Mouse (Mus musculus): ENCODE results near the gene Hal.

Hal gene

DNA sequence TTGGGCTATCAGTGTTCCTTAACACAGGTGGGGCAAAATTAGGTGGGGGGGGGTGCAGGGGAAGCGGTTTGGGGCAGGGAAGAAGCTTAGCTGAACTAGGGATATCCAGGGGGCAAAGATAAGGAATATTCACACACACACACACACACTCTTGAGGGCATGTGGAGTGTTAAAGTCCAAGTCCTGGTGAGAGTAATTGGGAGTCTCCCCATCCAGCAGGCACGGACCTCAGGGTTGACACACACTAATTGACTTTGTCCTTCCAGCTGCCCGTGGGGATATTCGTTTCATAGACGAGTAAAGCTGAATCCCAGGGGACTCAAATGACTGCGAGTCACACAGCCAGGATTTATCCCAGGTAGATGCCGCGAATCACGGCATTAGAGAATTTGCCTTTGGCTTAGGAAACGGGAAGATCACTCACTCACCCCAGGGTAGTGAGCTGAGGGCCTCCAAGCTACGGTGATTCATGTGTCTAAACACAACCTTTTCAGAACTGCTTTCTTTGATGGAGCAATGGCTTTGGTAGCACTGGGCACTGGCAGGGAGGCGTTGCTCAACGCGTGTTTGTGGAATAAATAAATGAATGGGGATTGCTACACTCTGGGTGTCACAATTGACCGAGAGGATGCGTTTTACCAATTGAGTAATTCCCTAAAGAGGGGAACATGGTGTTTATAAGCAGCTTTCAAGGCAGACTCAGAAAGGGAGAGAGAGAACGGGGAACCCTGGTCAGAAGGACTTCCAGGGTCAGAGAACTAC is at the start of gene Hal:
Gene Hal (plus strand): TSS at position 703 of the 762 bp plus-strand sequence.
- no peak for DNase-seq (ENCODE audit: inconsistent ontology term)

DNA sequence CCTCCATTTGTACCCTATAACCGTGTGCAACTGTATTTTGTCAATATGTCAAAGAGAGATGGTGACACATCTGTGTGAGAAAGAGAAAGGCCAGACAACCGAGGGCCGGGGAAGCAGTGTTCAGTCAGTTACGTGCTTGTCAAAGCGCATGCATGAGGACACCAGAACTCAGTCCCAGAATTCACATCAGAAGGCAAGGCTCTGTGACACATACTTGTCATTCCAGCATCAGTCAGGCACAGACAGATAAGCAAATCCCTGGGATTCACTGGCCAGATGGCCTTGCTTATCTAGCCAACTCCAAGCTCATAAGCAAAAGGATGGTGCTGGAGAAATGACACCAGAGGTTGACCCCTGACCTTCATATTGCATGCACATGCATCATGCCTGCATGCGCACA is 47.1 kb upstream of the Hal start:
- peak; percentile 8 for DNase-seq (ENCODE audit: inconsistent ontology term)

- DNase-seq (ENCODE audit: inconsistent ontology term) = no peak
These were observed 46.4 kb upstream of the Hal start for GRCm38 (mm10) chr10:93442183-93442582.

- no peak for DNase-seq (ENCODE audit: inconsistent ontology term)
These were observed 44.2 kb upstream of the Hal start for GRCm38 (mm10) chr10:93444407-93444806.

DNA sequence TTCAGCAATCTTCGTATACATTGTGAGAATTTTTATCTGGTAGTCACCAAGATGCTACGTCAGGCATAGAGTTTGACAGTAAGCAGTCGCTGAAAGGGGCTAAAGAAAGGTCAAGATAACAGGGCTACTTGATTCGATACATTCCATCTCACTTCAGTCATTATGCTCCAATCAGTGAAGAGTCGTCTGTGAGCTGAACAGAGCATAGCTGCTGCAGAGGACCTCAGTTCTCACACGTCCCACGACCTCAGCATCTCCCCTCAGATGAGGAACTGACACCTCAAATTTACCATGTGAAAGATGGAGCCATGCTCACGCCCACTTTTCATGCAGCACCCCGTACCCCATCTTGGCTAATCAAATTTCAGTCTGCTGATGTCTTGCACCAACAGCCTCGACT is 41.2 kb upstream of the Hal start:
- DNase-seq (ENCODE audit: inconsistent ontology term) = no peak

DNA sequence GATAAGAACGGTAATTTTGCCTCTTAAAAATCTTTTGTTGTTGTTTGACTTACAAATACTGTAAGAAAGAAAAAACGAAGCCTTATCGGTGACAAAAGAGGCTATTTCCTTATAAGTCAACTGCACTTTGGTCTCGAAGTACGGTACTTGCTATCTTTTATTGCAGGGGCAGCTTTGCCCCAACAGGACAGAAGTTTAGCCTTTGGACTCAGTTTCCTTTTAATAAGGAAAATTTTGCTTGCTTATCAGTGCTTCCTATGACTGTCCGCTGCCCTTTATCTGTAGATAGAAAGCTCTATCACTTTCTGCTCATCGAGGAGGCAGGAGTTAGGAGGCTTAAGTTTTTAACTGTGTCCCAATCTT is 33.9 kb upstream of the Hal start:
- DNase-seq (ENCODE audit: inconsistent ontology term) = no peak

DNA sequence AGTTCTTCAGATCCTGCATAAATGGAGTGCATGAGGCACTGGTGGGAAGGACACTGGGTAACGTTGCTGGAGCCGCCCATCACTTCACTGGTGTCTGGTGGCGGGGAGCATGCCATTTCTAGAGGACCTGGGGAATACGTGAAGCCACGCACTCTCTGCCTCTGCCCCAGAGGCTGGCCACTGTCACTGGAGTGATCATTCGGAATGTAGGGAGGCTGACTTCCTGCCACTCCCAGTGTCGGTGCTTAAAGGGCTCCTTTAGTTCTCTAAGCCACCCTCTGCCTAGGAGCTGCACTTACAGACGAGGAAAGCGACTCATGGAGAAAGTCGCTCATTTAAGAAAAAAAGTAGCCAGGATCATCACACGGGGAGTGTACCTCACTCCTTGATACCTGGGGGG is 28.5 kb upstream of the Hal start:
- no peak for DNase-seq (ENCODE audit: inconsistent ontology term)

DNA sequence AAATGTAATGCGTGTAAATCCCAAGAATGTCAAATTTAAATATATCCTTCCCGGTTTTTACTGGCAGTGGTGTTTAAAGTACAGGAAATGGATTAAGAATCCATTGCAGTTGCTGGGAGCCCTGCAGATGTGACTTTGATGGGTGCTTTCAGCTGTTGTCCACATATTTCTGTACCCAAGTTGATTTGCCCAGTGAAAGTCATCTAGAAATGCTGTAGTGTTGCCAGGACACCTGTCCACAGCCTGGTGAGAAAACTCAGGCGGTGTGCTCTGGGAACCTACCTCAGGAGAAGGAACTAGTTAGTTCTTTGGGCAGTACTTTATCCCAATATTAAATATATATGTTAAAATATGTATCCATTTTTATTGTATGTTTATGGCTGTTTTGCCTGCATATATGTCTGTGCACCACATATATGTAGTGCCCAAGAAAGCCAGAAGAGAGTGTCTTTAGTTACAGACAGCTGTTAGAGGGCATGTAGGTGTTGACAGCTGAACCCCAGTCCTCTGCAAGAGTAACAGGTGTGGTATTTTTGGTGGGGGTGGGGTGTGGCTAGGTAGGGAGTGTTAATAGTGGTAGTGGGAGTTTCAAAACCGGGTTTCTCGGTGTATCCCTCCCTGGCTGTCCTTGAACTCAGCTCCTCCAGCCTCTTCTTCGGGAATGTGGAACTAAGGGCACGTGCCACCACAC is 25.7 kb upstream of the Hal start:
- DNase-seq (ENCODE audit: inconsistent ontology term) = no peak

GRCm38 (mm10) chr10:93463611-93464010 is 25.0 kb upstream of the Hal start:
- no peak for DNase-seq (ENCODE audit: inconsistent ontology term)

- DNase-seq (ENCODE audit: inconsistent ontology term) = no peak
These were observed 21.3 kb upstream of the Hal start for GRCm38 (mm10) chr10:93467259-93467658.

DNA sequence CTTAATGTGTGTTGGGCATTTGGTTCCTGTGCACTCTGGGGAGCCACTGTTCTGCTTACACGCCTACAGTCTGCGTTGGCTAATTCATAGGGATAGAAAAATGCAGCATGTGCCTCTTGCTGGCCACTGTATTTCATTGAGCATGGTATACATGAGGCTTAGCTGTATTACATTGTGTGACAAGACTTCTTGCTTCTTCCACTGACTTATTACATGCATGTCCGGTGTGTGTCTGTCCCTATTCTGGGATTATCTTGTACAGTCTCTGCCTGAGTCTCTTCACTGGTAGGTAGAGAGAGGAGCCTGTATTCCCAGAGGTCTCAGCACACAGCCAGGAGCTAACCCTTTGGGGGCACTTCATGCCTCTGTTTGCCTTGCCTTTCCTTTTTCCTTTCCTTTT is 20.8 kb upstream of the Hal start:
- DNase-seq (ENCODE audit: inconsistent ontology term) = no peak

- peak; percentile 41 for DNase-seq (ENCODE audit: inconsistent ontology term)
These were observed 17.2 kb upstream of the Hal start for GRCm38 (mm10) chr10:93471415-93471814.

GRCm38 (mm10) chr10:93484511-93484910 is 4.1 kb upstream of the Hal start:
- DNase-seq (ENCODE audit: inconsistent ontology term) = no peak

GRCm38 (mm10) chr10:93485055-93485691 is 3.4 kb upstream of the Hal start:
- no peak for DNase-seq (ENCODE audit: inconsistent ontology term)

DNA sequence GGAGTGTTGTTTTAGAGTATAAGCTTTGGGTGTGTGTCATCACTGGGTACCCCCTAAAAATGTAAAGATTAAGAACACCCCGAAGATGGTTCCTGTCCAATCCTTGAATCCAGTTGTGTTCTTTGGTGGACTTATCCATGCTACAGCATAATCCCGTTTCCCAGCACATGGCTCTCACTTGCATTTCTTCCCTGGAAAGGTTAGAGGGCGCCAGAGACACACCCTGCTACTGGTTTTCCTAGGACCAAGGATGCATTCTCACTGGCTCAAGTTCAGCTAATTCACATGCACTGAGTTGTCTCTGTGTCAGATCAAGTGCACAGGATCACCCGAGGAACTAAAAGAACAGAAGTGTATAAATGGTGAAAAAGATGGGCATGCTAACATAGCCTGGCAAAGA is 1.9 kb upstream of the Hal start:
- DNase-seq (ENCODE audit: inconsistent ontology term) = peak; percentile 30

- no peak for DNase-seq (ENCODE audit: inconsistent ontology term)
These were observed 259 bp downstream of the Hal start for GRCm38 (mm10) chr10:93488828-93489226.

DNA sequence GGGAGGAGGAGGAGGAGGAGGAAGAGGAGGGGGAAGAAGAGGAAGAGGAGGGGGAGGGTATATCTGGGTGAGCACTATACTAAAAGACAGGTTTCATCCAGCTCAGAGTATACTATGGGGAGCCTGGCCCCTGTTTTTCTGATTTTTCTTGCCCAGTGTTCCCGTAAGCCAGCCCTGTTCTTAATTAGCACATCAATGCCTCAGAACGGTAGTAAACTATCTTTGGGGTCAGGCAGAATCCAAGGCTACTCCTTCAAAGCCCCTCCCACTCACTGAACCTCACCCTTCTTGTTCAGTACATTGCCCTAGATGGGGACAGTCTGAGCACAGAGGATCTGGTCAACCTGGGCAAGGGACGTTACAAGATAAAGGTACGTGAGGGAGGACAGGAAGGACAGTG is 1.9 kb downstream of the Hal start:
- DNase-seq (ENCODE audit: inconsistent ontology term) = no peak

- DNase-seq (ENCODE audit: inconsistent ontology term) = no peak
These were observed 12.3 kb downstream of the Hal start for GRCm38 (mm10) chr10:93500864-93501263.

DNA sequence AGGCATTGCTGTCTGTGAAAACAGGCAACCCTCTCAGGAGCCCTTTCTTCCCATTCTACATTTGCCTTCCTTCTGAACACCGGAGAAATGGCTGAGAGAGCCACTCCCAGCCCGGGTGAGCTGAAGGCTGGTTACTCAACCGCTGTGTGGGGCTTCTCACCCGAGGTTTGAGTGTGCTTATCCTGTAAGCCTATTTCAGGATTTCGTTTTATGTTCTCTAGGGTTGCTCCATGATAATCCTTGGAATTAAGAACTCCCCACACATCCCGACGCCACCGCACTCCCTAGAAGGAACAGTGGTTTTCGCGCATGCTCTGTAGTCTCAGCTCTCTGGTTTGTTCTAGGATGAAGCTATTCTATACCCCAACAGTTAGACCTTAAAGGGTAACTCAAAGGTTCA is 12.8 kb downstream of the Hal start:
- DNase-seq (ENCODE audit: inconsistent ontology term) = no peak

- no peak for DNase-seq (ENCODE audit: inconsistent ontology term)
These were observed 19.9 kb downstream of the Hal start for GRCm38 (mm10) chr10:93508383-93508970.

- DNase-seq (ENCODE audit: inconsistent ontology term) = no peak
These were observed 21.1 kb downstream of the Hal start for GRCm38 (mm10) chr10:93509532-93510153.

GRCm38 (mm10) chr10:93515419-93515818 is 26.9 kb downstream of the Hal start:
- DNase-seq (ENCODE audit: inconsistent ontology term) = no peak
